Mouse (Mus musculus): ENCODE data around the gene 2410004B18Rik. TPM values are rescaled to one million over a fixed set of nuclear protein-coding genes. Genes with fewer than 3 reads are reported as not detected.
"Not testable (repeated sequence)": the region's sequence is repeated elsewhere in the genome, so short reads cannot be mapped to it uniquely, and the experiment has no call there.

The 2410004B18Rik gene
- polyA plus RNA-seq, 1 experiment = 13.6 TPM

- Histone ChIP-seq H3K4me1 (ENCODE audit: control insufficient read depth, insufficient read depth, low read length) (peaks cover 6% of the 10 kb centered on the region), H3K4me3 (replicated peaks; ENCODE audit: extremely low read depth, low read depth, low read length) (no peak overlapping the region)
- TF ChIP-seq POLR2A (IDR thresholded peaks at IDR 0.05; ENCODE audit: borderline replicate concordance, extremely low read depth, low read depth, low read length) (no peak), CTCF (IDR thresholded peaks at IDR 0.05; ENCODE audit: insufficient read depth, low read length) (no peak)
- WGBS = 33% methylated on average over 31 of the region's 31 CpGs
- DNase-seq = peak; percentile 44
These were observed 25.5 kb downstream of the 2410004B18Rik start for GRCm38 (mm10) chr3:145963101-145964017.

DNA sequence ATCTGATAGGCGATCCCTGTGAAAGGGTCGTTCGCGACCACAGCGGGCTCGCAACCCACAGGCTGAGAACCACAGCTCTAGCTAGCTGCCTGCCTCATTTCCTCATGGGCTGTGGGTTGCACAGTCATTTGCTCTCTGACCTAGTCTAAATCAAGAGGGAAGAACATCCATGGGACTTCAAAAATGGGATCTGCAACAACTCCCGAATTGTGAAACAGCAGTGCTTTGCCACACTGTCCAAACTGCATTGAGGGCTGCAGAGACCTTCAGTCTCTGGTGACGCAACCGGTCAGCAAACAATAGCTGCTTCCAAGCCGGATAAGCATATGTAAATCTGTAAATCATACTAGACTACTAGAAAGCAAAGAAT lies 26.2 kb downstream of the 2410004B18Rik start:
- H3K4me1 ChIP-seq (ENCODE audit: control insufficient read depth, insufficient read depth, low read length) = peaks cover 6% of the 10 kb centered on the region
- TF ChIP-seq POLR2A (IDR thresholded peaks at IDR 0.05; ENCODE audit: borderline replicate concordance, extremely low read depth, low read depth, low read length) = no peak; the same call in 1 of the 2 replicates
- TF ChIP-seq CTCF (IDR thresholded peaks at IDR 0.05; ENCODE audit: insufficient read depth, low read length) = no peak
- WGBS = 23% methylated on average over 10 of the region's 10 CpGs
- no peak overlapping the region for H3K4me3 ChIP-seq (replicated peaks; ENCODE audit: extremely low read depth, low read depth, low read length)
- DNase-seq = peak; percentile 51

GRCm38 (mm10) chr3:145964473-145964872 lies 26.7 kb downstream of the 2410004B18Rik start:
- Histone ChIP-seq H3K4me1 (ENCODE audit: control insufficient read depth, insufficient read depth, low read length) (peaks cover 6% of the 10 kb centered on the region), H3K4me3 (replicated peaks; ENCODE audit: extremely low read depth, low read depth, low read length) (no peak overlapping the region)
- TF ChIP-seq CTCF (IDR thresholded peaks at IDR 0.05; ENCODE audit: insufficient read depth, low read length) = no peak
- TF ChIP-seq POLR2A (IDR thresholded peaks at IDR 0.05; ENCODE audit: borderline replicate concordance, extremely low read depth, low read depth, low read length) = no peak
- DNase-seq = peak; percentile 70
- 16% methylated on average over 10 of the region's 10 CpGs for WGBS

DNA sequence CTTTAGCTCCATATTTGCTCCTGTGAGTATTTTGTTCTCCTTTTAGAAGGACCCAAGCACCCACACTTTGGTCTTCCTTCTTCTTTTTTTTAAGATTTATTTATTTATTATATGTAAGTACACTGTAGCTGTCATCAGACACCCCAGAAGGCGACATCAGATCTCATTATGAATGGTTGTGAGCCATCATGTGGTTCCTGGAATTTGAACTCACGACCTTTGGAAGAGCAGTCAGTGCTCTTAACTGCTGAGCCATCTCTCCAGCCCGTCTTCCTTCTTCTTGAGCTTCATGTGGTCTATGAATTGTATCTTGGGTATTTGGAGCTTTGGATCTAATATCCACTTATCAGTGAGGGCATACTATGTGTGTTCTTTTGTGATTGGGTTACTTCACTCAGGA lies 27.8 kb downstream of the 2410004B18Rik start:
- 75% methylated on average over 3 of the region's 3 CpGs for WGBS
- not testable (repeated sequence) for H3K4me3 ChIP-seq (replicated peaks; ENCODE audit: extremely low read depth, low read depth, low read length); DNase-seq; H3K4me1 ChIP-seq (ENCODE audit: control insufficient read depth, insufficient read depth, low read length)

DNA sequence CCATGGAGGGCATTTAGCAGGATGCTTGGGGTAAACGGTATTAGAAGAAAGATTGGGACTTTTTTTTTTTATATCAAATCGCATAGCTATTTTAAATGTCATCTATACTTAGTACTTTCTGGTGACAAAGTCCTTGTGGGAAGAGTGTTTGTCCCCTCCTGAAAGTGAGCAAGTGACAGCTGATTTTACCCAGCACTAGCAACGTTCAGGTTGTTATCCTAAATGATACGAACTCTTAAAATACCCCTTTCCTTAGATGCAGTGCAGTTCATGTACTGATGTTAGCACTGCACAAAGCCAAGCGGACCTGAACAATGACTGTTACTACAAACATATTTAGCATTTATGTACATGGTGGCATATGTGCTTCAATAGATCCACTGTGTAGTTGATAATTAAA lies 29.0 kb downstream of the 2410004B18Rik start:
- H3K4me1 ChIP-seq (ENCODE audit: control insufficient read depth, insufficient read depth, low read length) = peaks cover 6% of the 10 kb centered on the region
- TF ChIP-seq POLR2A (IDR thresholded peaks at IDR 0.05; ENCODE audit: borderline replicate concordance, extremely low read depth, low read depth, low read length) = no peak
- TF ChIP-seq CTCF (IDR thresholded peaks at IDR 0.05; ENCODE audit: insufficient read depth, low read length) = no peak
- no peak overlapping the region for H3K4me3 ChIP-seq (replicated peaks; ENCODE audit: extremely low read depth, low read depth, low read length)
- WGBS = 88% methylated on average over 5 of the region's 5 CpGs
- DNase-seq = no peak

GRCm38 (mm10) chr3:145969031-145969501 lies 31.3 kb downstream of the 2410004B18Rik start:
- H3K4me3 ChIP-seq (replicated peaks; ENCODE audit: extremely low read depth, low read depth, low read length) = no peak overlapping the region
- no peak for DNase-seq
- peaks cover 3% of the 10 kb centered on the region for H3K4me1 ChIP-seq (ENCODE audit: control insufficient read depth, insufficient read depth, low read length)
- no peak for TF ChIP-seq CTCF (IDR thresholded peaks at IDR 0.05; ENCODE audit: insufficient read depth, low read length)
- TF ChIP-seq POLR2A (IDR thresholded peaks at IDR 0.05; ENCODE audit: borderline replicate concordance, extremely low read depth, low read depth, low read length) = no peak
- WGBS = 37% methylated on average over 14 of the region's 14 CpGs

- TF ChIP-seq POLR2A (IDR thresholded peaks at IDR 0.05; ENCODE audit: borderline replicate concordance, extremely low read depth, low read depth, low read length) = no peak
- TF ChIP-seq CTCF (IDR thresholded peaks at IDR 0.05; ENCODE audit: insufficient read depth, low read length) = no peak
- WGBS = 54% methylated on average over 10 of the region's 10 CpGs
- no peaks in the 10 kb centered on the region; the same call in 1 of the 2 replicates for H3K4me1 ChIP-seq (ENCODE audit: control insufficient read depth, insufficient read depth, low read length)
- DNase-seq = no peak
- no peak overlapping the region for H3K4me3 ChIP-seq (replicated peaks; ENCODE audit: extremely low read depth, low read depth, low read length)
These were observed 33.7 kb downstream of the 2410004B18Rik start for GRCm38 (mm10) chr3:145971501-145971900.

DNA sequence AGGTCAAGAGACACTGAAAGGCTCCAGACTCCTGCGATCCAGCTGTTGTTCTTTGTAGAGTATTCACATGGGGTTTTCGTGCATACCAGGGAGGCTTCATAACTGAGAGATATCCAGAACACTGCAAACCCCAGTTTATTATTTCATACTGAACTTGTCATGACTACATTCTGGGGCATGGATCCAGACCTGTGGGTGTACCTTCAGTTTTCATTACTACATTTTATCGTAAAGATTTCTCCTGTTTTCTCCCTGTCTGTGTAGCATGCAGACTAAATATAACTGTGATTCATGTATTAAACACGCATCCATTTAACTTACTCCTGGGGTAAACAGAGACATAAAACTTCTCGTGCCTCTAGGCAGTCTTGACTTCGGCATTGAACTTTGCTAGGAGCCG lies 37.2 kb downstream of the 2410004B18Rik start:
- Histone ChIP-seq H3K4me1 (ENCODE audit: control insufficient read depth, insufficient read depth, low read length) (no peaks in the 10 kb centered on the region; the same call in 1 of the 2 replicates), H3K4me3 (replicated peaks; ENCODE audit: extremely low read depth, low read depth, low read length) (no peak overlapping the region)
- DNase-seq = no peak
- TF ChIP-seq CTCF (IDR thresholded peaks at IDR 0.05; ENCODE audit: insufficient read depth, low read length) (no peak), POLR2A (IDR thresholded peaks at IDR 0.05; ENCODE audit: borderline replicate concordance, extremely low read depth, low read depth, low read length) (no peak)
- WGBS = 81% methylated on average over 7 of the region's 7 CpGs

DNA sequence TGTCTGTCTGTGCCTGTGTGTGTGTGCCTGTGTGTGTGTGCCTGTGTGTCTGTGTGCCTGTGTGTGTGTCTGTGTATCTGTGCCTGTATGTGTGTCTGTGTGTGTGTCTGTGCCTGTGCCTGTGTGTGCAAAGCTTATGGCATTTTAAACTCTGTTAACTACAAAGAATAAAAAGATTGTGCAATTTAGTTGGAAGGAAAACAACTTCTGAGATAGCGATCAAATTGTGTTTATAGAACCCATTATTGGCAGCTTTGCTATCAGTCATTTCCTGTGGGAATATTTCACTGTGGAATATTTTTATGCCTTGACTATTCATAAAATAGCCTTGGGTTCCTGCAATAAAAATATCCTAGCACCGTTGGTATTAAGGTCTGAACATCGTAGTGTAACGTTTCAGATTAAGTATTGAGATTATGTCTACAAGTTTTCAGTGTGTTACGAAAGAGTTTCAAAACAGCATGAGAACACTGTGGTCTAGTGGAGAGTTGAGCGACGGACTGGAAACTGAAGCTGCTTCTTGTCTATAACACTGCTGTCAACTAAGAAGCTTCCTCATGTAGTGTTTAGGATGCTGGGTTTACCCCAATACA lies 47.6 kb downstream of the 2410004B18Rik start:
- 19% methylated on average over 7 of the region's 7 CpGs for WGBS

More for the DNA sequence above, 47.6 kb downstream of the 2410004B18Rik start:
- Histone ChIP-seq H3K4me1 (ENCODE audit: control insufficient read depth, insufficient read depth, low read length) (peaks cover 5% of the 10 kb centered on the region), H3K4me3 (replicated peaks; ENCODE audit: extremely low read depth, low read depth, low read length) (no peak overlapping the region)
- DNase-seq = no peak
- TF ChIP-seq CTCF (IDR thresholded peaks at IDR 0.05; ENCODE audit: insufficient read depth, low read length) = no peak
- no peak for TF ChIP-seq POLR2A (IDR thresholded peaks at IDR 0.05; ENCODE audit: borderline replicate concordance, extremely low read depth, low read depth, low read length)

Measured in lung, adult 2 months (tissue).